Mouse (Mus musculus) heart, embryonic 13.5 days (tissue): ENCODE measurements around the gene Fer. TPM values are rescaled to one million over a fixed set of nuclear protein-coding genes. Genes with fewer than 3 reads are reported as not detected.

ENCODE experiments used
- ATAC-seq: fragments of 200-750 bp; cut with Nextera tagmentation; 2 replicates; pipeline ENCODE4 v1.8.0; 2017; ENCODE audit warnings: moderate TSS enrichment; ENCODE audit not compliant: insufficient number of reproducible peaks, low FRiP score, low TSS enrichment; ENCODE audit errors: extremely low read depth
- H3K27ac ChIP-seq: fragments of 300-500 bp; sonication (generic); replicated peaks from 2 replicates; pipeline ENCODE4 v1.5.1; 2015; ENCODE audit warnings: moderate library complexity, mild to moderate bottlenecking, inconsistent platforms
- H3K27me3 ChIP-seq: fragments of 300-500 bp; sonication (generic); replicated peaks from 2 replicates; pipeline ENCODE4 v1.6.1; 2015; ENCODE audit warnings: mild to moderate bottlenecking, inconsistent platforms
- H3K36me3 ChIP-seq: fragments of 300-500 bp; sonication (generic); 2 replicates; pipeline ENCODE4 v1.6.1; 2015; ENCODE audit warnings: mild to moderate bottlenecking, inconsistent platforms
- H3K4me1 ChIP-seq: fragments of 300-500 bp; sonication (generic); 2 replicates; pipeline ENCODE4 v1.6.1; 2015; ENCODE audit warnings: inconsistent platforms
- H3K4me2 ChIP-seq: fragments of 300-500 bp; sonication (generic); 2 replicates; pipeline ENCODE4 v1.6.1; 2015; ENCODE audit warnings: inconsistent platforms, mild to moderate bottlenecking, moderate library complexity
- H3K4me3 ChIP-seq: fragments of 300-500 bp; sonication (generic); 2 replicates; pipeline ENCODE4 v1.5.1; 2015; ENCODE audit warnings: moderate library complexity, mild to moderate bottlenecking, inconsistent platforms
- H3K9ac ChIP-seq: fragments of 300-500 bp; sonication (generic); 2 replicates; pipeline ENCODE4 v1.6.1; 2015; ENCODE audit warnings: inconsistent platforms, mild to moderate bottlenecking, moderate library complexity
- H3K9me3 ChIP-seq: fragments of 300-500 bp; sonication (generic); 2 replicates; pipeline ENCODE4 v1.6.1; 2016; ENCODE audit warnings: inconsistent platforms
- WGBS: fragments of 180-500 bp; shearing (Covaris S2); methylation state at CpG from one replicate; pipeline ENCODE4 v1.1.7; 2015; ENCODE audit warnings: mixed read lengths; 5-methylcytosine and 5-hydroxymethylcytosine counted together
- polyA plus RNA-seq: library from polyadenylated mRNA; unstranded; fragments of >200 nt; fragmentation: Nextera tagmentation; extraction: Ambion mirVana; gene quantifications from 2 replicates; pipeline ENCODE4 v1.2.1, GENCODE M21; 2015

The Fer gene
- polyA plus RNA-seq, 1 experiment from 2014 or later = 20.0 TPM

GRCm38 (mm10) chr17:64085493-64085892 is 222.6 kb downstream of the Fer start:
- no peak overlapping the region for H3K9ac ChIP-seq
- H3K4me3 ChIP-seq = no peak overlapping the region
- 79% methylated on average over 2 of the region's 2 CpGs for WGBS
- H3K27ac ChIP-seq = no peak overlapping the region
- H3K27me3 ChIP-seq = no peaks in the 10 kb centered on the region
- ATAC-seq = no peak
- 0 out of 2 replicates have a peak, but pooled peaks cover 3% of the 10 kb centered on the region for H3K36me3 ChIP-seq
- no peak overlapping the region for H3K4me2 ChIP-seq
- H3K9me3 ChIP-seq = no peaks in the 10 kb centered on the region
- H3K4me1 ChIP-seq = no peaks in the 10 kb centered on the region

- Histone ChIP-seq H3K4me2 (no peak overlapping the region), H3K27ac (no peak overlapping the region), H3K9ac (no peak overlapping the region), H3K9me3 (no peaks in the 10 kb centered on the region), H3K27me3 (no peaks in the 10 kb centered on the region), H3K4me1 (no peaks in the 10 kb centered on the region), H3K4me3 (no peak overlapping the region), H3K36me3 (0 out of 2 replicates have a peak, but pooled peaks cover 3% of the 10 kb centered on the region)
- 83% methylated on average over 11 of the region's 11 CpGs for WGBS
- no peak for ATAC-seq
Observed at GRCm38 (mm10) chr17:64086875-64087608, 224.2 kb downstream of the Fer start.

- no peak for ATAC-seq
- no peaks in the 10 kb centered on the region for H3K27me3 ChIP-seq
- no peak overlapping the region for H3K4me2 ChIP-seq
- H3K9ac ChIP-seq = no peak overlapping the region
- H3K4me3 ChIP-seq = no peak overlapping the region
- peaks cover 3% of the 10 kb centered on the region for H3K4me1 ChIP-seq
- no peak overlapping the region for H3K27ac ChIP-seq
- no peaks in the 10 kb centered on the region for H3K9me3 ChIP-seq
- H3K36me3 ChIP-seq = 0 out of 2 replicates have a peak, but pooled peaks cover 3% of the 10 kb centered on the region
- WGBS = 78% methylated on average over 3 of the region's 3 CpGs
Observed at GRCm38 (mm10) chr17:64087871-64088270, 225.0 kb downstream of the Fer start.

GRCm38 (mm10) chr17:64093716-64094115 is 230.9 kb downstream of the Fer start:
- H3K4me3 ChIP-seq = no peak overlapping the region
- no peak overlapping the region for H3K9ac ChIP-seq
- H3K9me3 ChIP-seq = no peaks in the 10 kb centered on the region
- H3K4me2 ChIP-seq = no peak overlapping the region
- H3K27ac ChIP-seq = no peak overlapping the region
- H3K4me1 ChIP-seq = peaks cover 10% of the 10 kb centered on the region
- no peaks in the 10 kb centered on the region for H3K27me3 ChIP-seq
- ATAC-seq = no peak
- WGBS = 81% methylated on average over 2 of the region's 2 CpGs
- 0 out of 2 replicates have a peak, but pooled peaks cover 3% of the 10 kb centered on the region for H3K36me3 ChIP-seq

- ATAC-seq = no peak
- 86% methylated on average over 3 of the region's 3 CpGs for WGBS
- Histone ChIP-seq H3K9ac (no peak overlapping the region), H3K4me2 (no peak overlapping the region), H3K9me3 (no peaks in the 10 kb centered on the region), H3K27ac (no peak overlapping the region), H3K36me3 (no peaks in the 10 kb centered on the region), H3K4me1 (peaks cover 27% of the 10 kb centered on the region), H3K4me3 (no peak overlapping the region), H3K27me3 (no peaks in the 10 kb centered on the region)
Observed at GRCm38 (mm10) chr17:64096811-64097210, 233.9 kb downstream of the Fer start.

GRCm38 (mm10) chr17:64097788-64098359 is 235.0 kb downstream of the Fer start:
- no peak for ATAC-seq
- no peak overlapping the region for H3K9ac ChIP-seq
- H3K36me3 ChIP-seq = no peaks in the 10 kb centered on the region
- no peak overlapping the region for H3K4me3 ChIP-seq
- no peak overlapping the region for H3K4me2 ChIP-seq
- H3K27me3 ChIP-seq = no peaks in the 10 kb centered on the region
- H3K27ac ChIP-seq = no peak overlapping the region
- no peaks in the 10 kb centered on the region for H3K9me3 ChIP-seq
- WGBS = 83% methylated on average over 5 of the region's 5 CpGs
- H3K4me1 ChIP-seq = peaks cover 24% of the 10 kb centered on the region

GRCm38 (mm10) chr17:64099395-64100171 is 236.7 kb downstream of the Fer start:
- H3K4me1 ChIP-seq = peaks cover 17% of the 10 kb centered on the region
- WGBS = 49% methylated on average over 6 of the region's 6 CpGs
- peak overlapping the region; percentile 67 for H3K27ac ChIP-seq
- H3K9me3 ChIP-seq = no peaks in the 10 kb centered on the region
- H3K4me2 ChIP-seq = peak overlapping the region; percentile 12; the same call in 1 of the 2 replicates
- H3K9ac ChIP-seq = no peak overlapping the region
- H3K27me3 ChIP-seq = no peaks in the 10 kb centered on the region
- ATAC-seq = peak; percentile 37; the same call in 1 of the 2 replicates
- H3K4me3 ChIP-seq = no peak overlapping the region
- H3K36me3 ChIP-seq = no peaks in the 10 kb centered on the region

GRCm38 (mm10) chr17:64100172-64100510 is 237.3 kb downstream of the Fer start:
- WGBS = 17% methylated on average over 3 of the region's 3 CpGs
- Histone ChIP-seq H3K27ac (peak overlapping the region; percentile 67), H3K36me3 (no peaks in the 10 kb centered on the region), H3K27me3 (no peaks in the 10 kb centered on the region), H3K9ac (no peak overlapping the region), H3K4me3 (no peak overlapping the region), H3K9me3 (no peaks in the 10 kb centered on the region), H3K4me2 (peak overlapping the region; percentile 12; the same call in 1 of the 2 replicates), H3K4me1 (peaks cover 17% of the 10 kb centered on the region)
- peak; percentile 46; the same call in 1 of the 2 replicates for ATAC-seq

GRCm38 (mm10) chr17:64108773-64109172 is 245.9 kb downstream of the Fer start:
- no peak overlapping the region for H3K27ac ChIP-seq
- H3K4me1 ChIP-seq = peaks cover 7% of the 10 kb centered on the region; the same call in 1 of the 2 replicates
- no peaks in the 10 kb centered on the region for H3K36me3 ChIP-seq
- H3K9ac ChIP-seq = no peak overlapping the region
- no peak overlapping the region for H3K4me2 ChIP-seq
- no peaks in the 10 kb centered on the region for H3K9me3 ChIP-seq
- no peak for ATAC-seq
- H3K4me3 ChIP-seq = no peak overlapping the region
- WGBS = 93% methylated on average over 5 of the region's 5 CpGs
- no peaks in the 10 kb centered on the region for H3K27me3 ChIP-seq

GRCm38 (mm10) chr17:64109871-64110270 is 247.0 kb downstream of the Fer start:
- ATAC-seq = no peak
- 85% methylated on average over 8 of the region's 8 CpGs for WGBS
- no peak overlapping the region for H3K4me3 ChIP-seq
- H3K27me3 ChIP-seq = no peaks in the 10 kb centered on the region
- no peak overlapping the region for H3K9ac ChIP-seq
- no peaks in the 10 kb centered on the region for H3K36me3 ChIP-seq
- H3K27ac ChIP-seq = no peak overlapping the region
- H3K9me3 ChIP-seq = no peaks in the 10 kb centered on the region
- H3K4me2 ChIP-seq = no peak overlapping the region
- peaks cover 7% of the 10 kb centered on the region; the same call in 1 of the 2 replicates for H3K4me1 ChIP-seq

GRCm38 (mm10) chr17:64113625-64114024 is 250.8 kb downstream of the Fer start:
- Histone ChIP-seq H3K27ac (no peak overlapping the region), H3K9ac (no peak overlapping the region)

More at GRCm38 (mm10) chr17:64113625-64114024, 250.8 kb downstream of the Fer start:
- H3K9me3 ChIP-seq = no peaks in the 10 kb centered on the region
- H3K36me3 ChIP-seq = no peaks in the 10 kb centered on the region
- H3K4me3 ChIP-seq = no peak overlapping the region
- H3K27me3 ChIP-seq = no peaks in the 10 kb centered on the region
- H3K4me1 ChIP-seq = peaks cover 7% of the 10 kb centered on the region; the same call in 1 of the 2 replicates
- H3K4me2 ChIP-seq = no peak overlapping the region
- ATAC-seq = no peak
- WGBS = 93% methylated on average over 5 of the region's 5 CpGs
